Mouse (Mus musculus): ENCODE results near the gene Gm20431. TPM values are rescaled to one million over a fixed set of nuclear protein-coding genes. Genes with fewer than 3 reads are reported as not detected.
A peak's percentile ranks its signal among the peaks of the same experiment; 100 is the strongest.

Gm20431 gene
- polyA plus RNA-seq (2015; fragmentation: Nextera tagmentation; extraction: Ambion mirVana) = 0.40 and 7.2 TPM in 2 replicates

GRCm38 (mm10) chr2:167661270-167662203 is at the start of gene Gm20431:
Gene Gm20431, minus strand, starts transcription at chr2:167661496.
- H3K27me3 ChIP-seq (replicated peaks) = no peaks in the 10 kb centered on the region
- peak within 1 kb of the TSS; percentile 96 for H3K9ac ChIP-seq
- no peaks in the 10 kb centered on the region for H3K9me3 ChIP-seq
- peak within 1 kb of the TSS; percentile 93 for H3K4me3 ChIP-seq (replicated peaks)
- 0 out of 2 replicates have a peak, but pooled peaks cover 3% of the 10 kb centered on the region for H3K36me3 ChIP-seq
- peaks cover 41% of the 10 kb centered on the region for H3K4me1 ChIP-seq (replicated peaks)
- ATAC-seq = peak; percentile 96
- peak within 1 kb of the TSS; percentile 94 for H3K4me2 ChIP-seq (replicated peaks)
- peak within 1 kb of the TSS; percentile 71 for H3K27ac ChIP-seq
- WGBS = under 1% methylated on average over 103 of the region's 110 CpGs

DNA sequence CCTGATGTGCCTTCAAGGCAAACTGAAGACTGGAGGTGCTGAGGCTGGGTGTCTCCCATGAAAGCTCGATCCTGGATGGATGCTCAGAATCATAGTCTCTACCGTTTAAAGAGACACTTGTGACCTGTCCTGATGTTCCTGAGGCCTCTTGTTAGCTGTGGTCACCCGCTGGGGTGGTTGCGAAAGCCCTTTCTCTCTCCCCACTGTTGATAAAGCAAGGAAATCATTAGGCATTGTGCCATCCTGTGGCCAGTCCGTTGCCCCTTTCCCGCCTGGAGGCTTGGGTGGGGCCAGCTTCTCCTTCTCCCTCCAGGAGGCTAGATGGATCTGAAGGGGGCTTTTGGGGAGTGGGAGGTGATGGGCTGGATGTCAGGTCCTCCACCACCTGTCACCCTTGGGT is 49.3 kb upstream of the Gm20431 start:
- Histone ChIP-seq H3K27me3 (replicated peaks) (no peaks in the 10 kb centered on the region), H3K4me3 (replicated peaks) (no peak overlapping the region), H3K36me3 (no peaks in the 10 kb centered on the region), H3K9ac (no peak overlapping the region), H3K27ac (no peak overlapping the region), H3K4me1 (replicated peaks) (peaks cover 14% of the 10 kb centered on the region), H3K9me3 (no peaks in the 10 kb centered on the region), H3K4me2 (replicated peaks) (no peak overlapping the region)
- no peak for ATAC-seq
- 70% methylated on average over 6 of the region's 6 CpGs for WGBS

DNA sequence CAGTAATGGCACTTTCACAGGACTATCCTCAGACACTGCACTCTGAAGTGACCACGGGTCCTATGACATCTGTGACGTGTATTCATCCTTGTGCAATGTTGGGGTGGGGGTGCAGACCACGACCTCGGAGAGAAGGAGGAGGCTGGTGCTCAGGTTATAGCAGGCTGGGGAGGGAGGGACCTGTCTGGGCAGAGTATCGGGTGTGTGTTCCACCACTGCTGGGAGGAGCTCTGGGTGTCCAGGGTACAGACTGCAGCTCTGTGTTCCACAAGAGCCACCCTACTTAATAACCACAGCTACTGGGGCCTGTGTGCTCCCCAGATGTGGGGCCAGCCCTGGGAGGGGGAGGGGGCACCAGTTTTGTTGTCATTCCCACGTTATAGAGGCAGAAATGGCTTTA is 48.7 kb upstream of the Gm20431 start:
- Histone ChIP-seq H3K4me1 (replicated peaks) (peaks cover 14% of the 10 kb centered on the region), H3K36me3 (no peaks in the 10 kb centered on the region), H3K4me2 (replicated peaks) (no peak overlapping the region), H3K9ac (no peak overlapping the region), H3K9me3 (no peaks in the 10 kb centered on the region), H3K27ac (no peak overlapping the region), H3K4me3 (replicated peaks) (no peak overlapping the region), H3K27me3 (replicated peaks) (no peaks in the 10 kb centered on the region)
- WGBS = 53% methylated on average over 6 of the region's 6 CpGs
- ATAC-seq = peak; percentile 61

DNA sequence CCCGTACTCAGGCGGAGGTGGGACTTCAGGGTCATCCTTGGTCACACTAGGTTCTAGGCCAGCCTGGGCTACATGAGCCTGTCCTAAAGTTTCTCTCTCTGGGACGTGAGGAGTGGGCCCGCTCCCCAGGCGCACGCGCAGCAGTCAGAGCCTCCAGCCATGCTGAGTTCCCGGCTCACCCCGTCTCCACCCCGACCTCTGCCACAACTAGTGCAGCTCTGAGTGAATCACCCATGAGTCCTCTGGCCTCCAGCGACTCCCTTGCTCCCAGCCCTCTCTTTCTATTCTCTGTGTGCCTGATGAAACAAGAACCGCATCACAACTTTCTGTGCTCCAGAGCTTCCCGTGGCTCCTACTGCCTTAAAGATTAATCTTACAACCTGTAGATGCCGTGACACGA is 47.1 kb upstream of the Gm20431 start:
- WGBS = 57% methylated on average over 15 of the region's 15 CpGs
- H3K27me3 ChIP-seq (replicated peaks) = no peaks in the 10 kb centered on the region
- no peaks in the 10 kb centered on the region for H3K9me3 ChIP-seq
- no peak for ATAC-seq
- H3K27ac ChIP-seq = no peak overlapping the region
- H3K36me3 ChIP-seq = no peaks in the 10 kb centered on the region
- H3K4me2 ChIP-seq (replicated peaks) = no peak overlapping the region
- H3K9ac ChIP-seq = no peak overlapping the region
- peaks cover 13% of the 10 kb centered on the region for H3K4me1 ChIP-seq (replicated peaks)
- H3K4me3 ChIP-seq (replicated peaks) = no peak overlapping the region

DNA sequence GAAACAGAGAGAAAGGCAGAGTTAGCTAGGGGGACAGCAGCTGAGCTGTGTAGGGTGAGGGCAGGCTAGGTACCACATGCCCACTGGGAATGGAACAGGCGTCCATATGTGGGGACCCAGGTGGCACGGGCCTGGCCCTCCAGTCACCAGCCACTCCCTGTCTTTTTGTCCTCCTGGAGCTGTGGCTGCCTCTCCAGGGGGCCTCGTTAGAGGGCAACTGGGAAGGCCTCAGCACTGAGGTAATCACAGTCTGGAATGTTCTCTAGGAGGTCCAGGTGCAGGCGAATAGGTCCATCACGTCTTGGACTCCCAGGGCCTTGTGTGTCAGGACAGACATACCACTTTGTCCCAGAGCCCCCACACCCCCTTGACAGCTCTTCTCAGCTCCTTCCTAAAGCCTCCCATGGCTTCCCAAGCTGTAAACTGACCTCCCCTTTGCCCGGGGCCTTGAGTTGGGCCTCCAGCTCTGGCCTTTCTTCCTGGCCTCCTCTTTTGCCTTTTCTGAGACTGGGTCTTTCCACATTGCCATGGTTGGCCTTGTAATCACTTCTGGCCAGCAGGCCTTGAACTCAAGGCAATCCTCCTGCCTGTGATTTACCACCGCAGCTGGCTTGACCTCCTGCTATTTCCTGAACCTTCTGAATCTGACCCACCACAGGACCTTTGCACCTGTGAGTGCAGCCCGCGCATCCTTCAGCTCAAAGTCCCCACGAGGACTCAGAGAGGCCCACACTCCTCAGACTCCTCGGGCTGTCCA is 45.1 kb upstream of the Gm20431 start:
- 69% methylated on average over 11 of the region's 11 CpGs for WGBS
- Histone ChIP-seq H3K27me3 (replicated peaks) (no peaks in the 10 kb centered on the region), H3K4me1 (replicated peaks) (peaks cover 14% of the 10 kb centered on the region), H3K36me3 (no peaks in the 10 kb centered on the region), H3K27ac (no peak overlapping the region), H3K4me2 (replicated peaks) (no peak overlapping the region), H3K9ac (0 out of 2 replicates have a peak overlapping the region, but pooled peaks have one; percentile 17), H3K4me3 (replicated peaks) (no peak overlapping the region), H3K9me3 (no peaks in the 10 kb centered on the region)
- peak; percentile 72 for ATAC-seq

DNA sequence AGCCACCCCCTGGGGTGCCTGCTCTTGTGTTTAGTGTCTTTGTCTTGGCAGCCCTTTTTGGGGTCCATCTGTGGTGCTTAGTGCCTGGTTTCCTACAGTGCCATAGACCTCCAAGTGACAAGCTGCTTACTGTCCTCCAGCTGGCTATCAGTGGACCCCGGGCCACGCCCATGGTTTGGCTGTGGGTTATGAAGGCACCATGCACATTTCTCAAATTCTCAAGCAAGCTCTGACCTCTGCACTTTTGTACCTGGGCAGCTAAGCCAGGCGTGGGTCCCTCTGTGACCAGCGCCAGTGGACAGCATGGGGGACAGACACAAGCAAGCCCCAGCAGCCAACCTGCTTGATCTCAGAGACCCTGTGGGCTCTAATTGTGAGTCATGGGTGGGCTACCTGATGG is 43.1 kb upstream of the Gm20431 start:
- Histone ChIP-seq H3K9ac (no peak overlapping the region), H3K4me3 (replicated peaks) (no peak overlapping the region), H3K9me3 (no peaks in the 10 kb centered on the region), H3K27ac (no peak overlapping the region), H3K36me3 (no peaks in the 10 kb centered on the region), H3K27me3 (replicated peaks) (no peaks in the 10 kb centered on the region), H3K4me1 (replicated peaks) (peaks cover 11% of the 10 kb centered on the region), H3K4me2 (replicated peaks) (no peak overlapping the region)
- WGBS = 89% methylated on average over 4 of the region's 4 CpGs
- no peak for ATAC-seq

GRCm38 (mm10) chr2:167702126-167702525 is 40.8 kb upstream of the Gm20431 start:
- 77% methylated on average over 6 of the region's 6 CpGs for WGBS
- Histone ChIP-seq H3K4me2 (replicated peaks) (no peak overlapping the region), H3K27ac (no peak overlapping the region), H3K9me3 (no peaks in the 10 kb centered on the region), H3K4me1 (replicated peaks) (peaks cover 16% of the 10 kb centered on the region), H3K4me3 (replicated peaks) (no peak overlapping the region), H3K27me3 (replicated peaks) (no peaks in the 10 kb centered on the region), H3K9ac (no peak overlapping the region), H3K36me3 (no peaks in the 10 kb centered on the region)
- ATAC-seq = no peak

DNA sequence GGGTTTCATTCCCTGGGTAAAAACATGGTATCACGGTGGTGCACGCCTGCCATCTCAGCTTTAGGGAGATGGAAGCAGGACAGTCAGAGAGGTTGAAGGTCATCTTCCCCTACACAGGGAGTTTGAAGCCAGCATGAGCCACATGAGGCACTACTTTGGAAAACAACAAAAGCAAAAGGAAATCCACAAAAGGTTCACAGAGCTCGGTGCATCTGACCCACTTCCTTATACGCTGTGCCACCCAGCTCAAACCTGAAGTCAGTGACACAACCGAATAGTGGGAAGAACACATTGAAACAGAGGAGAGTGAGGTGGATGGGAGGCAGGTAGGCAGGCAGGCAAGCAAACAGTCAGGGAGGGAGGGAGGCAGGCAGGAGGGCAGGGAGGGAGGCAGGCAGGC is 40.2 kb upstream of the Gm20431 start:
- Histone ChIP-seq H3K27me3 (replicated peaks) (no peaks in the 10 kb centered on the region), H3K36me3 (no peaks in the 10 kb centered on the region), H3K27ac (no peak overlapping the region), H3K9me3 (no peaks in the 10 kb centered on the region), H3K9ac (no peak overlapping the region), H3K4me3 (replicated peaks) (no peak overlapping the region), H3K4me1 (replicated peaks) (peaks cover 14% of the 10 kb centered on the region), H3K4me2 (replicated peaks) (no peak overlapping the region)
- WGBS = 75% methylated on average over 5 of the region's 5 CpGs
- ATAC-seq = no peak

- no peak overlapping the region for H3K4me3 ChIP-seq (replicated peaks)
These were observed 38.7 kb upstream of the Gm20431 start for GRCm38 (mm10) chr2:167700018-167700417.

DNA sequence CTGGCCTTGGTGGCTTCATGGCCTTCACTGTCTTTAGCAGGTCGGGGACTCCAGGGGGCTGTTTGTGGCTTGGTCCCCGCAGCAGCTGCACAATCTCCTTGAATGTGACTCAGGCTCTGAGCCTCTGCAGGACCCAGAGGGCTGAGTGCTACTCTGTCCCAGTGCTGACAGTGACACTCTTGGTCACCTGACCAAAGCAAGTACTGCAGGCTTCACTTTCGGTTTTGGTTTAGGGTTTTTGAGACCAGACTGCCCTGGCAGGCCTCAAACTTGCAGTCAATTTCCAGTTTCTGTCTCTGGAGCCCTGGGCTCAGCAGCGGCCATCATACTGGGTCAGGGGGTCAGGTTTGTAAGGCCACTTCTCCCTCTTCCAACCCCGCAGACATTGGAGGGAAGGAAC is 36.6 kb upstream of the Gm20431 start:
- no peaks in the 10 kb centered on the region for H3K9me3 ChIP-seq
- peaks cover 13% of the 10 kb centered on the region; the same call in 1 of the 2 replicates for H3K4me1 ChIP-seq (replicated peaks)
- peak overlapping the region; percentile 35; the same call in 1 of the 2 replicates for H3K4me2 ChIP-seq (replicated peaks)
- 0 out of 2 replicates have a peak, but pooled peaks cover 3% of the 10 kb centered on the region for H3K36me3 ChIP-seq
- H3K27me3 ChIP-seq (replicated peaks) = no peaks in the 10 kb centered on the region
- 35% methylated on average over 5 of the region's 5 CpGs for WGBS
- peak overlapping the region; percentile 28; the same call in 1 of the 2 replicates for H3K9ac ChIP-seq
- H3K4me3 ChIP-seq (replicated peaks) = no peak overlapping the region
- peak overlapping the region; percentile 73 for H3K27ac ChIP-seq
- peak; percentile 79 for ATAC-seq

More at GRCm38 (mm10) chr2:167700018-167700417, 38.7 kb upstream of the Gm20431 start:
- Histone ChIP-seq H3K27ac (no peak overlapping the region), H3K9ac (no peak overlapping the region; the same call in 1 of the 2 replicates), H3K36me3 (no peaks in the 10 kb centered on the region), H3K27me3 (replicated peaks) (no peaks in the 10 kb centered on the region), H3K4me1 (replicated peaks) (peaks cover 13% of the 10 kb centered on the region; the same call in 1 of the 2 replicates), H3K4me2 (replicated peaks) (no peak overlapping the region), H3K9me3 (no peaks in the 10 kb centered on the region)
- no peak for ATAC-seq
- 67% methylated on average over 5 of the region's 5 CpGs for WGBS

DNA sequence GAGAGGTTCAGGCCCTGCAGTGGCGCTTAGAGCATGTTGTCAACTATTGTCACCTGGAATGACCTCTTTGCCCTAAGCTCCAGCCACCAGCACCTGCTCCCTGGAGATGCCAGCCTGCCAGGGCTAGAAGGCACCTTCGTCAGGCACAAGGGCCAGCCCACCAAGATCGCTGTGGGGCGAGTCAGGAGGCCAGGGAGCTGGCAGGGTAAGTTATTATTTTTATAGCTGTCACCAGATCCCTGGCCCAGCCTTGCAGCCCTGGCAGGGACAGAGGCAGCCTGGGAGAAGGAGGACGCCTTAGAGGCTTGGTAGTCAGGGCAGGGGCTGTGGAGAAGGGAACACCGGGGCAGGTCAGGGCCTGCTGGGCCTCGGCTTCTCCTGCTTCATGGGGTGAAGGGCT is 34.8 kb upstream of the Gm20431 start:
- H3K9ac ChIP-seq = no peak overlapping the region
- H3K27me3 ChIP-seq (replicated peaks) = no peaks in the 10 kb centered on the region
- no peak for ATAC-seq
- H3K4me3 ChIP-seq (replicated peaks) = no peak overlapping the region
- peaks cover 13% of the 10 kb centered on the region for H3K4me1 ChIP-seq (replicated peaks)
- H3K4me2 ChIP-seq (replicated peaks) = no peak overlapping the region
- H3K27ac ChIP-seq = no peak overlapping the region
- H3K36me3 ChIP-seq = 0 out of 2 replicates have a peak, but pooled peaks cover 3% of the 10 kb centered on the region
- no peaks in the 10 kb centered on the region for H3K9me3 ChIP-seq
- 83% methylated on average over 7 of the region's 7 CpGs for WGBS

DNA sequence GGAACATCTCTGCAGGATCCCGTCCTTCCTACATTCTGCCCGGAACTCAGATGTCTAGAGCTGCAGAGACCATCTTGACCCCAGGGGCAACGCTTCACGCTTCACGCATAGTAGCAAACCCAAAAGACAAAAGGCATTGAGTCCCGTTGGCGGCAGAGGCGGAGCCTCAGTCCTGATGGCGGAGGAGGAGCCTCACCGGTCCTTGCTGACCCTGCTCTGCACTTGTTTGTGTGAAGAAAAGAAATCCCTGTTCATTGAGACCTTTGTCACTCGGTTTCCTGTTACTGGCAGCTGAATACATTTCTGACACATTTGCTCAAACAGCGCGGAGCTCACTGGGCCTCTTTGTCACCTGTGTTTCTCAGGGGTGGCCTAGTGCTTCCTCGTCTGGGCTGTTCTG is 34.2 kb upstream of the Gm20431 start:
- H3K9me3 ChIP-seq = no peaks in the 10 kb centered on the region
- no peak overlapping the region for H3K9ac ChIP-seq
- WGBS = 85% methylated on average over 14 of the region's 14 CpGs
- 0 out of 2 replicates have a peak, but pooled peaks cover 3% of the 10 kb centered on the region for H3K36me3 ChIP-seq
- no peak overlapping the region for H3K4me3 ChIP-seq (replicated peaks)
- no peaks in the 10 kb centered on the region for H3K27me3 ChIP-seq (replicated peaks)
- no peak overlapping the region for H3K4me2 ChIP-seq (replicated peaks)
- no peak overlapping the region for H3K27ac ChIP-seq
- no peak for ATAC-seq
- H3K4me1 ChIP-seq (replicated peaks) = peaks cover 20% of the 10 kb centered on the region

All from intestine, embryonic 15.5 days (tissue).